Mouse (Mus musculus) testis, adult 2 months (tissue): ENCODE data around the gene Erp27.

ENCODE experiments used
- CTCF ChIP-seq: fragments of 200-500 bp; IDR thresholded peaks from 2 replicates; pipeline ENCODE4 v1.5.1; 2012; ENCODE audit warnings: low read depth, mild to moderate bottlenecking, inconsistent platforms, low read length, moderate library complexity; ENCODE audit not compliant: control insufficient read depth, insufficient read depth, insufficient replicate concordance
- POLR2A ChIP-seq: fragments of 200-500 bp; IDR thresholded peaks from 2 replicates; pipeline ENCODE4 v1.6.1; 2012; ENCODE audit warnings: low read depth, mild to moderate bottlenecking, inconsistent platforms, low read length, moderate library complexity; ENCODE audit not compliant: control insufficient read depth

DNA sequence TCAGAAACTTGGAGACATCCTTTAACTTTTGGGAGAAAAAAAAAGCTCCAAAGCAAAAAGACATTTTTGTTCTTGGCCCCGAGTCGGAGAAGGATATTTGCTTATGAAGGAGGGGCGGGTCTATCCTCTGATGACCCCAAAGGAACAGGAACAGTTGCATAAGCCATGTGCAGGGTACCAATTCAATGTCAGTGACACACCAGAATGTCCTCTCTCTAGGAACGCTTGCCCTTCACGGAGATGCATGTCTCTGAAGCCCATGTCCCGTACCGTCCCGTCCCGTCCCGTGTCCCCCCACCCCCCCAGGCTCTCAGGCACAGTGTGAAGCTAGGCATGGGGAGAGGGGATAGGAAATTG, 15.1 kb downstream of the Erp27 start:
- TF ChIP-seq CTCF (no peak), POLR2A (no peak)
